Mouse (Mus musculus): Measurements from ENCODE around the gene Fam193b. TPM values are rescaled to one million over a fixed set of nuclear protein-coding genes. Genes with fewer than 3 reads are reported as not detected.

The Fam193b gene
- total RNA-seq, 1 experiment from 2014 or later: 75.2 TPM

GRCm38 (mm10) chr13:55498906-55499305 is 72.0 kb downstream of the Fam193b start:
- DNase-seq: no peak

DNA sequence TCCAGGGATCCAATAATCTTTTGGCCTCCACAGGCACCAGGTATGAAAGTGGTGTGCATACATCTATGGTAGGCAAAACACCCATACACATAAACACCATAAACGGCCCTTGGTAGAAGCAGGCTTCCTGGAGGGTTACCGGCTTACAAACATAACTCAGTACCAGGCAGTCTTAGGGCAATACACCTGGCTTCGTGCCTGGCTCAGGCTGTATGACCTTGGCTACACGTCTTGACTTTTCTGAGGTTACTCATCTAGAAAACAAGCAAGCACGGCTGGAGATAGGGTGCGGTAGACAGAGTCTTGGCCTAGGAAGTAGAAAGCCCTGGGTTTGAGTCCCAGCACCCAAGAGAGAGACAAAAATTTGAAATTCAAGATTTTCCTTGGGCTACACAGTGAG is 74.3 kb downstream of the Fam193b start:
- DNase-seq: no peak

- DNase-seq: no peak
Observed at GRCm38 (mm10) chr13:55495702-55496101, 75.2 kb downstream of the Fam193b start.

- no peak for DNase-seq
Observed at GRCm38 (mm10) chr13:55494883-55495621, 75.9 kb downstream of the Fam193b start.

DNA sequence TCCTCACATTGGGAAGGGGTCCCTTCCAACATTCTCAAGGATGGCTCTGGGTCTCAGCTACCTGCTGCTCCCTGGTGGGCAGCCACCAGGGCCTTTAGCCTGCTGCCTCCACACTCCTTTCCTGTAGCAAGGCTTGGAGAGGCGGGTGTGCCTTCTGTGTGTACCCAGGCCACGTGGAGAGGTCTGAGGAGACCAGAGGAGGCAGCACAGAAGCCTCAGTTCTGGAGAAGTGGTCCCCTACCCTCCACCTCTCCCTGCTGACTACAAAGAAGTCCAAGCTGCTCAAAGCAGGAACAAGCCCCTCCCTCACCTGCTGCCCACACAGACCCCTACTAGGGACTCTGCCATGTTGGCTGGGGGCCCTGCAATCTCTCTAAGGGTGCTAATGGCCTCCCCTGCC is 76.7 kb downstream of the Fam193b start:
- no peak for DNase-seq

Small RNA genes lying within 50 kb of the gene (microRNA-seq; reads per million reads assigned to microRNA genes)
- 0 to 0.69 reads per million in 2 experiments for gene Mir6945

Other genes starting within 250 kb of the Fam193b start
- gene Rab24, start 249.2 kb downstream of the Fam193b start, total RNA-seq (2021): 58.0 and 87.0 TPM in 2 replicates
- gene Mxd3, start 241.3 kb downstream of the Fam193b start, total RNA-seq (2021): 5.0 and 8.3 TPM in 2 replicates
- 107 and 109 TPM in 2 replicates for gene Lman2, start 208.3 kb downstream of the Fam193b start, total RNA-seq (2021)
- 0.70 and 0.86 TPM in 2 replicates for gene Rgs14, start 201.4 kb downstream of the Fam193b start, total RNA-seq (2021)
- gene Slc34a1, start 172.9 kb downstream of the Fam193b start, total RNA-seq (2021): not detected in 2 replicates
- not detected in 2 replicates for gene Pfn3, start 155.9 kb downstream of the Fam193b start, total RNA-seq (2021)
- gene F12, start 144.3 kb downstream of the Fam193b start, total RNA-seq (2021): 0.15 and 3.3 TPM in 2 replicates
- 47.9 and 62.1 TPM in 2 replicates for gene Grk6, start 126.0 kb downstream of the Fam193b start, total RNA-seq (2021)
- 3.8 and 3.9 TPM in 2 replicates for gene Prr7, start 106.9 kb downstream of the Fam193b start, total RNA-seq (2021)
- 14.6 and 19.1 TPM in 2 replicates for gene Dbn1, start 83.0 kb downstream of the Fam193b start, total RNA-seq (2021)
- gene Pdlim7, start 57.4 kb downstream of the Fam193b start, total RNA-seq (2021): 17.6 and 18.7 TPM in 2 replicates
- 3.4 and 4.4 TPM in 2 replicates for gene Dok3, start 41.8 kb downstream of the Fam193b start, total RNA-seq (2021)
- gene Ddx41, start 34.5 kb downstream of the Fam193b start, total RNA-seq (2021): 52.6 and 57.3 TPM in 2 replicates
- gene Tmed9, start 2.6 kb upstream of the Fam193b start, total RNA-seq (2021): 144 and 170 TPM in 2 replicates
- gene B4galt7, start 28.8 kb upstream of the Fam193b start, total RNA-seq (2021): 16.4 and 19.7 TPM in 2 replicates
- gene Caml, start 51.9 kb upstream of the Fam193b start, total RNA-seq (2021): 37.4 and 37.7 TPM in 2 replicates
- 39.2 and 48.2 TPM in 2 replicates for gene Ddx46, start 63.9 kb upstream of the Fam193b start, total RNA-seq (2021)
- gene B230219D22Rik, start 122.0 kb upstream of the Fam193b start, total RNA-seq (2021): 59.9 and 65.1 TPM in 2 replicates
- gene Txndc15, start 143.5 kb upstream of the Fam193b start, total RNA-seq (2021): 58.1 and 65.7 TPM in 2 replicates
- gene Pcbd2, start 156.2 kb upstream of the Fam193b start, total RNA-seq (2021): 62.0 and 83.2 TPM in 2 replicates
- gene Catsper3, start 213.4 kb upstream of the Fam193b start, total RNA-seq (2021): 0.30 TPM in 1 of 2 replicates, not detected in the other